Mouse (Mus musculus) liver, embryonic 14.5 days (tissue): ENCODE measurements around the gene Cma2.
A peak's percentile ranks its signal among the peaks of the same experiment; 100 is the strongest.

Source experiments
- CTCF ChIP-seq: IDR thresholded peaks from 2 replicates; pipeline ENCODE4 v1.5.1; 2016; ENCODE audit warnings: antibody characterized with exemption, low read depth, control low read depth
- EP300 ChIP-seq: IDR thresholded peaks from 2 replicates; pipeline ENCODE4 v1.6.1; 2016; ENCODE audit warnings: antibody characterized with exemption, low read depth

DNA sequence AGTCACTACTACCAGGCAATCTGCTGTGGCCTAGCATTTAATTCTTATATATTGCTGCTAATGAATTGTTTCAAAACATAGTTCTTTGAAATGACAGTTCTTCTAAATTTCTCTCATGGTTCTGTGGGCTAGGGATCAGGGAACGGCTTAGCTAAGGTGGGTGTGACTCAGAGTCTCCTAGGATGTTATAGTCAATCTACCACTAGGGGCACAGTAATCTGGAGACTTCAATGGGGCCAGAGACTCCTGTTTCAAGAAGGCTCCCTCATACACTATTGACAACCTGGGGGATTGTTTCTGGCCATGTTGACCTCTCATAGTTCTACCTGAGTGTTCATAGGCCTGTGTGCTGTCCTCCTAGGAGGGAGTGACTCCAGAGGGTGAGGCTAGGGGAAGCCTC lies 45.3 kb upstream of the Cma2 start:
- peak; percentile 37; the same call in 1 of the 2 replicates for TF ChIP-seq CTCF
- no peak for TF ChIP-seq EP300
